Mouse (Mus musculus) cerebellum, adult 9-10 months (tissue): Measurements from ENCODE around the gene Kcnh6.

Experiments
- DNase-seq: peaks from one replicate; pipeline ENCODE4 v3.0.0; 2022

Gene Kcnh6

GRCm38 (mm10) chr11:106007821-106008220, at the start of gene Kcnh6:
TSS of gene Kcnh6 (plus strand) at chr11:106008124.
- DNase-seq: no peak

- no peak for DNase-seq
Measured at GRCm38 (mm10) chr11:105958566-105958965, 49.4 kb upstream of the Kcnh6 start.

DNA sequence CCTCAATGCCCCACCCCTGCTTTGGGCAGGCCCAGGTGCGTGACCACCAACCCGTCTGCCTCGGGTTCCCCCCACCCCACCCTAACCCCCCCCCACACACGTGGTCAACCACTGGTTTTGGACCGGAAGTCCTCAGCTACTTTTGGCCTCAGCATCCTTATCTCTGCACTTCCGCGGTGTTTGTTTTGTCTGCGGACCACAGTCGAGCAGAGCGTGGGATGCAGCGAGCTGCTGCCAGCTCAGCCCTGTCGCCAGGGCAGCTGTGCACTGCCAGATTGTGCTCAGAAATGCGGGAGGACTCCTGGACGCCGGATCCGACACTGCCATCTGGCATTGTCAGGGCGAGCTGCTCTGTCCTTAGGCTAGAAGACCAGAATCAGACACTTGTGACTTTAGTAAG, 48.6 kb upstream of the Kcnh6 start:
- DNase-seq: no peak

DNA sequence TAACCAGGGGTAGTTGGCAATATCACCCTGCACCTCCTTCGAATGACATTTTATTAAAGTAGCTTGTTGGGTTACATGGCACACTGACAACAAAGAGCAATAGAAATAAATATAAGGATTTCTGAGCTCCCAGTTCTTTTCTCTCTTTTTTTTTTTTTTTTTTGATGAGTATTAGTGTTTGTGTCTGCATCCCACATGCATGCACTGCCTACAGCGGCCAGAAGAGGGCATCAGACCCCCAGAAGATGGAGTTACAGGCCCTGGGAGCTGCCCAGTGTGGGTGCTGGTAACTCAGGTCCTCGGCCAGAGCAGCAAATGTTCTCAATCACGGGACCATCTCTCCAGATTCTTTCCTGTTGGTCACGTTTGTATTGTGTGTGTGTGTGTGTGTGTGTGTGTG, 43.2 kb upstream of the Kcnh6 start:
- DNase-seq: no peak

GRCm38 (mm10) chr11:105966288-105966687, 41.6 kb upstream of the Kcnh6 start:
- DNase-seq: no peak

- no peak for DNase-seq
Measured at GRCm38 (mm10) chr11:105967741-105968574, 40.0 kb upstream of the Kcnh6 start, which contains the start of gene Ace. TSS of gene Ace (plus strand) at chr11:105967945.

DNA sequence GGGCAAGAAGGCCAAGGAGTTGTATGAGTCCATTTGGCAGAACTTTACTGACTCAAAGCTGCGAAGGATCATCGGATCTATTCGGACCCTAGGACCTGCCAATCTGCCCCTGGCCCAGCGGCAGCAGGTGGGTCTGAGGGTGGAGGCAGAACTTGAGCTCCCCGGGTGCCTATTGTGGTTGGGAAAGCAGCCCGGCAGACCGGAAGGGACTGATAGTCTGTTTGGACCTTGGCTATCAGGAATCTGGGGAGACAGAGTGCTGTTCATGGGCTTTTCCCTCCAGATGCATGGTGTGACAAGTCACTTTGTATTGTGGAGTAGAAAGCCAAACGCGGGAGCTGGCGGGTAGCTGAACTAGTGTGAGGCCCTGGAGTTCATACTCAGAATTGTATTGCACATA, 39.0 kb upstream of the Kcnh6 start:
- DNase-seq: no peak

DNA sequence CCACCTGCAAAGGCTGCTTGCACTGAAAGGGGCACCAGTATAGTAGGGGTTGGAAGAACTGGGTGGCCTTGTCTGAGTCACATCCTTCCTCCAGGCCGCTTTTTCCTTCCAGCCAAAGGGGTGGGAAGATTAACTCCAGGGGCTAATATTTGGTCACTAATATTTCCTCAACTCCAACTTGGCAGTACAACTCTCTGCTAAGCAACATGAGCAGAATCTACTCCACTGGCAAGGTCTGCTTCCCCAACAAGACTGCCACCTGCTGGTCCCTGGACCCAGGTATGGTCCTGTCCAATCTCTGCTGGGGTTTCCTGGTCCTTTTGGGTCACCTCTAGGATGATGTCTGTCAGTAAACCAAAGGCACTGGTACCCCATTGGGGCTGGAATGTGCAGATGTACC, 38.4 kb upstream of the Kcnh6 start:
- DNase-seq: no peak

DNA sequence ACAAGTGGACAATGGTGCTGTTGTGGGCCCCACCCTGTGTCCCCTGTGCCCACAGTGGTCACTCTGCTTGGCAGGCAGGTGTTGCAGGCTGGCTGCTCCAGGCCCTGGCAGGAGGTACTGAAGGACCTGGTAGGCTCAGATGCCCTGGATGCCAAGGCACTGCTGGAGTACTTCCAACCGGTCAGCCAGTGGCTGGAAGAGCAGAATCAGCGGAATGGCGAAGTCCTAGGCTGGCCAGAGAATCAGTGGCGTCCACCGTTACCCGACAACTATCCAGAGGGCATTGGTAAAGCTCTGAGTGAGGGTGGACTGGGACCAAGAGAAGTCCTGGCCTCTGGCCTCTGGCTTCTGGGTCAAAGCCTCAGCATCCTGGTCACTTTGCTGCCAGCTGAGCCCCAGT, 33.3 kb upstream of the Kcnh6 start:
- DNase-seq: peak; percentile 65

GRCm38 (mm10) chr11:105975050-105975449, 32.9 kb upstream of the Kcnh6 start:
- DNase-seq: peak; percentile 64

DNA sequence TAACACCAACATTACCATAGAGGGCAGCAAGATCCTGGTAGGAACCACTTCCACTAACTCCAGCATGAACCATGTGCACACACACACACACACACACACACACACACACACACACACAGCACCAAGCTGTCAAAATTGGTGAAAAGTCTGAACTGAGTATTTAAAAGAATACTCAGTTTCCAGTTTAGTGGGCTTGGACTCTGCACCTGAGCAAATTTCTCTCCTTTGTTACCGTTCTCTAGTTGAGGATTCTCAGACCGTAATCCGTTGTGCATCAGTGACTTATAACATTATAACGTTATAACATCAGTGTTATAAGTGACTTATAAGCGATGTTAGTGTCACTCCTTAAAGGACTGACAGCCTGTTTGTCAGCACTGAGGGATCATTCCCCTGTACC, 32.3 kb upstream of the Kcnh6 start:
- no peak for DNase-seq

GRCm38 (mm10) chr11:105978232-105978631, 29.7 kb upstream of the Kcnh6 start:
- peak; percentile 64 for DNase-seq

GRCm38 (mm10) chr11:105978634-105979033, 29.3 kb upstream of the Kcnh6 start:
- DNase-seq: no peak

- no peak for DNase-seq
Measured at GRCm38 (mm10) chr11:105984452-105984851, 23.5 kb upstream of the Kcnh6 start.

GRCm38 (mm10) chr11:105987446-105987845, 20.5 kb upstream of the Kcnh6 start:
- DNase-seq: no peak

- DNase-seq: no peak
Measured at GRCm38 (mm10) chr11:105989446-105989845, 18.5 kb upstream of the Kcnh6 start.

DNA sequence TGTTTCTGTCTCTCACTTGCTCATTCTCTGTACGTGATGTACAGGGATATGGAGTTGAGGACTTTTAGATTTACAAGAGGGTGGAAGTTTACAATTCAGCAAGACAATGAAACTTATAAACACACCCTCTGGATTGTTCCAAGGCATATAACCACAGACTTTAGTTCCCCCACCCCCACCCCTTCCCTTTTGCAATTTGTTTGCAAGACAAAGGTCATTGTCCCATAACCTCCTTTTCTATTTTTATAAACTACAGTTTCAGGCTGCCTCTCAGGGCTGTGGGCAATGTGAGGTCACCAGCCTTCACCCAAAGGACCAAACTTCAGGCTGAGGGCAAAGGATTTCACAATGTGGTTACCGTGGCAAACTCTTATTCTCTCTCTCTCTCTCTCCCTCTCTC, 17.7 kb upstream of the Kcnh6 start:
- DNase-seq: no peak

DNA sequence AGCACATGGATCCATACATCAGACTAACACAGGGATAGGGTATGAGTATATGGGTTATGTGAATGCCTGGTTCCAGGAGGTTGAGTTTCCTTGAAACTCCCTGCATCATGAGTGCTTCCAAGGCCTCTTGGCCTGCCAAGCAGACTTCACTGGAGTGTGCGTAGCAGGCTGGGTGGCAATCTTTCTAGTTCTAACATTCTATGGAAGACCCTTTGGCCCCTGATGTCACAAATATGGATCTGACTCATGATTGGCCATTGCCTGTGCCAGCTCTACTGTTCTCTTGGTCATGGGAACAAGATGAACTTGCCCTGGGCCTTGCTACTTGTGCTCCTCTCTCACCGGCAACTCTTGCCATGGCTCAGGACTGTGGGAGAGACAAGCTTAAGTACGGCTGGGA, 13.5 kb upstream of the Kcnh6 start, which contains the start of gene Ace3:
TSS of gene Ace3 (plus strand) at position 301 of the 400 bp plus-strand sequence.
- no peak for DNase-seq

GRCm38 (mm10) chr11:106000062-106000461, 7.9 kb upstream of the Kcnh6 start:
- DNase-seq: no peak

- DNase-seq: peak; percentile 61
Measured at GRCm38 (mm10) chr11:106001718-106002117, 6.2 kb upstream of the Kcnh6 start.

GRCm38 (mm10) chr11:106004576-106004975, 3.3 kb upstream of the Kcnh6 start:
- no peak for DNase-seq

GRCm38 (mm10) chr11:106005970-106006369, 2.0 kb upstream of the Kcnh6 start:
- DNase-seq: no peak

DNA sequence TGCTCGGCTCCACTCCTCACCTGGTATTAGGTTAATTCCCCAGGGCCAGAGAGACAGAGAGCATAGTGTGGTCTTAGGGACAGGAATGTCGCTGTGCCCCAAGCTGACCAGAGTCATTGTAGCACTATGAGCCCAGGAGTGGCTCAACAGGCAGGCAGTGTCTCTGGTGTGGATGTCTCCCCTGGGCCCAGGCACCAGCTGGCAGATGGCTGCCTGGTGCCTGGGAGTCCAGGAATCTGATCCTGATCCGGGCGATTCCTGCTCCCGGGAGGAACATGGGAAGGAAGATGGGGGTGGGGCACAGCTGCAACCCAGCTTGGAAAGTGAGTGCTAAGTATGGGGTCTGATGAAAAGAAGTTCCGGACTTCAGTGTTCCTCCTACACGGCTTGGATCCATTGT, 4.8 kb downstream of the Kcnh6 start:
- DNase-seq: no peak

- peak; percentile 33 for DNase-seq
Measured at GRCm38 (mm10) chr11:106013556-106014225, 5.8 kb downstream of the Kcnh6 start.
